Mouse (Mus musculus) midbrain, embryonic 14.5 days (tissue): ENCODE data around the gene Mif4gd. TPM values are rescaled to one million over a fixed set of nuclear protein-coding genes. Genes with fewer than 3 reads are reported as not detected.
A peak's percentile ranks its signal among the peaks of the same experiment; 100 is the strongest.

Experiments used
- ATAC-seq: fragments of 200-750 bp; cut with Nextera tagmentation; 2 replicates; pipeline ENCODE4 v1.8.0; 2017; ENCODE audit warnings: moderate number of reproducible peaks, moderate library complexity; ENCODE audit not compliant: low FRiP score, low TSS enrichment
- DNase-seq: peaks from one replicate; pipeline ENCODE4 v3.0.0-alpha.2; 2015
- H3K27ac ChIP-seq: fragments of 300-500 bp; sonication (generic); replicated peaks from 2 replicates; pipeline ENCODE4 v1.5.1; 2014; ENCODE audit warnings: mild to moderate bottlenecking, low read depth, low read length, moderate library complexity
- H3K27me3 ChIP-seq: fragments of 300-500 bp; sonication (generic); 2 replicates; pipeline ENCODE4 v1.6.1; 2014; ENCODE audit warnings: low read length, control low read depth, mixed read lengths; ENCODE audit not compliant: control insufficient read depth, insufficient read depth
- H3K36me3 ChIP-seq: fragments of 300-500 bp; sonication (generic); 2 replicates; pipeline ENCODE4 v1.6.1; 2014; ENCODE audit warnings: low read length, control low read depth; ENCODE audit not compliant: control insufficient read depth, insufficient read depth
- H3K4me1 ChIP-seq: fragments of 300-500 bp; sonication (generic); 2 replicates; pipeline ENCODE4 v1.6.1; 2014; ENCODE audit warnings: mild to moderate bottlenecking, antibody characterized with exemption, low read length, control low read depth; ENCODE audit not compliant: control insufficient read depth, insufficient read depth
- H3K4me2 ChIP-seq: fragments of 300-500 bp; sonication (generic); 2 replicates; pipeline ENCODE4 v1.6.1; 2014; ENCODE audit warnings: mild to moderate bottlenecking, low read length, moderate library complexity
- H3K4me3 ChIP-seq: fragments of 300-500 bp; sonication (generic); replicated peaks from 2 replicates; pipeline ENCODE4 v1.5.1; 2014; ENCODE audit warnings: low read depth, low read length
- H3K9ac ChIP-seq: fragments of 300-500 bp; sonication (generic); replicated peaks from 2 replicates; pipeline ENCODE4 v1.6.1; 2014; ENCODE audit warnings: mild to moderate bottlenecking, low read length, moderate library complexity
- H3K9me3 ChIP-seq: fragments of 300-500 bp; sonication (generic); 2 replicates; pipeline ENCODE4 v1.6.1; 2016; ENCODE audit warnings: low read length, control low read depth, mixed read lengths; ENCODE audit not compliant: control insufficient read depth
- WGBS: fragments of 180-500 bp; shearing (Covaris S2); extraction: QIAGEN DNeasy Blood & Tissue Kit; methylation state at CpG from one replicate; pipeline ENCODE4 v1.1.7; 2014; 5-methylcytosine and 5-hydroxymethylcytosine counted together
- polyA plus RNA-seq: library from polyadenylated mRNA; unstranded; fragments of >200 nt; fragmentation: Nextera tagmentation; extraction: Ambion mirVana; gene quantifications from 2 replicates; pipeline ENCODE4 v1.2.1, GENCODE M21; 2014

The Mif4gd gene
- 9.7 and 11.4 TPM in 2 replicates for polyA plus RNA-seq

DNA sequence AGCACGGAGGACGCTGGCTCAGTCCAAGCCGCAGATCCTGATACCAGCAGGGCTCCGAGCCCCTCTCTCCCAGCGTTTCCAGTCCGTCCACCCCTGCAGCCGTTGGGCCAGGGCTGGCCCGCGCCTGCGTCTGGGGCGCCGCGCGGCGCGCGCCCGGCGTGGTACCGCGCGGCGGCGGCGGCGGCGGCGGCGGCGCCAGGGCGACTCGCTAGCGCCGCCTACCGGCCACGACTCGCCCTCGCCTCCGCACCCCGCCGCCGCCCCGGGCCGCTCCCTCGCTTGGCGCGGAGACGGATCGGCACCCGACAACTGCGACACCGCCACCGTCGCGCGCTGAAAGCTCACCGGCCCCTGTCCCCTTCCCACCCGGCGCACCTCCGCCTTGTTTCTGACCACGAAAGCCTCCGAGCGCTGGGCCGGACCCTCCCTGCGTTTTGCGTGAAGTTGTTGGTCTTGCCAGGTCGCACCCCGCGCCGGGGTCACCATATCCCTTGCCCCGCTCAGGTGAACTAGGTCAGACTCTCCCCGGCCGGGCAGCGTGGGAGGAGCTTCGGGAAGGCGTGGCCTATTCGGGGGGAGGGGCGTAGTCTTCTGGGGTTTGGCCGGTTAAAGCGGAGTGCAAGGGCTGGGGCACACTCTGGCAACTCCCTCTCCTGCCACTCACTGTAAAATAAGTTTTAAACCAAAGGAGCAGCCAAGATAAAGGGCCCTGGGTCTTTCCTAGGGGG, at the start of gene Mif4gd:
TSS of gene Mif4gd (minus strand) at position 560 of the 728 bp plus-strand sequence.
- peak; percentile 80 for ATAC-seq
- under 1% methylated on average over 73 of the region's 80 CpGs for WGBS
- peaks cover 9% of the 10 kb centered on the region; the same call in 1 of the 2 replicates for H3K4me1 ChIP-seq

DNA sequence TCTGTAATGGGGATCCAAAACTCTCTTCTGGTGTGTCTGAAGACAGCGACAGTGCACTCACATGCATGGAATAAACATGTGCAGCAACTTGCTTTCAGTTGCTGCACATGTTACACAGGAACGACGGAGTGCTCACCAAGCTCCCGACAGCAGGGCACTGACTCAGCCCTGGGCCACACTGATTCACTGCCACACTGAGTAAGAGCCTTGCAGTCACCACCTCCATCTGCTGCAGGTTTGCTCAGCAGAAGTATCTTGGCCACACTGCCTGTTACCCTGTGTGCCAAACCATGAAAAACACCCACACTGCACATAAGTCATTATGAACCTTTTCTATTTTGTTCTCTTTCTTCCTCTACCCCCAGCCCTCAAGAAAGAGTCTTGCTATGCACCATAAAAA, 47.6 kb upstream of the Mif4gd start:
- ATAC-seq: no peak
- WGBS: 94% methylated on average over 4 of the region's 4 CpGs
- Histone ChIP-seq H3K4me3 (no peak overlapping the region), H3K9ac (no peak overlapping the region), H3K36me3 (peaks cover 3% of the 10 kb centered on the region; the same call in 1 of the 2 replicates), H3K9me3 (no peaks in the 10 kb centered on the region), H3K27me3 (no peaks in the 10 kb centered on the region), H3K27ac (no peak overlapping the region), H3K4me1 (no peaks in the 10 kb centered on the region), H3K4me2 (no peak overlapping the region)
- no peak for DNase-seq

More for the DNA sequence above, at the start of gene Mif4gd:
- peak; percentile 88 for DNase-seq
- Histone ChIP-seq H3K9me3 (no peaks in the 10 kb centered on the region), H3K36me3 (peaks cover 47% of the 10 kb centered on the region), H3K4me3 (peak within 1 kb of the TSS; percentile 52), H3K9ac (peak within 1 kb of the TSS; percentile 55), H3K27ac (peak within 1 kb of the TSS; percentile 73), H3K4me2 (peak within 1 kb of the TSS; percentile 92), H3K27me3 (no peaks in the 10 kb centered on the region)

DNA sequence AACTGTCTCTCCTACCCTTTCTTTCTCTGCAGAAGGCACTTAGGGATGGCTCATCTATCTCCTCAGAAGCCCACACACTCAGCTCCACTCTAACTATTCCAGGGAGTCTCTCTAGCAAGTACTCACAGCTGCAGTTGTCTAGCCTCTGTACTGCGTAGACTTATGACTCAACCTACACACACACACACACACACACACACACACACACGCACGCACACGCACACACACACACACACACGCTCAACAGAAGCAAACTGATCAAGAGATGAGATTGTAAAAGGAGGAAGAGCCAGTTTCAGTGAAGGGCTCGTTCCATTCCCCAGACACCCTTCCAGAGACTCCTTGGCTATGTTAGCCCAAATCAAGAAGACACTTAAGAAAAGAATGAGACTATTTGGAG, 45.8 kb upstream of the Mif4gd start:
- no peaks in the 10 kb centered on the region for H3K9me3 ChIP-seq
- no peak overlapping the region for H3K27ac ChIP-seq
- no peak for ATAC-seq
- H3K36me3 ChIP-seq: peaks cover 20% of the 10 kb centered on the region
- no peak overlapping the region for H3K4me2 ChIP-seq
- H3K4me3 ChIP-seq: no peak overlapping the region
- no peaks in the 10 kb centered on the region for H3K4me1 ChIP-seq
- no peak overlapping the region for H3K9ac ChIP-seq
- 93% methylated on average over 6 of the region's 6 CpGs for WGBS
- no peaks in the 10 kb centered on the region for H3K27me3 ChIP-seq
- no peak for DNase-seq

DNA sequence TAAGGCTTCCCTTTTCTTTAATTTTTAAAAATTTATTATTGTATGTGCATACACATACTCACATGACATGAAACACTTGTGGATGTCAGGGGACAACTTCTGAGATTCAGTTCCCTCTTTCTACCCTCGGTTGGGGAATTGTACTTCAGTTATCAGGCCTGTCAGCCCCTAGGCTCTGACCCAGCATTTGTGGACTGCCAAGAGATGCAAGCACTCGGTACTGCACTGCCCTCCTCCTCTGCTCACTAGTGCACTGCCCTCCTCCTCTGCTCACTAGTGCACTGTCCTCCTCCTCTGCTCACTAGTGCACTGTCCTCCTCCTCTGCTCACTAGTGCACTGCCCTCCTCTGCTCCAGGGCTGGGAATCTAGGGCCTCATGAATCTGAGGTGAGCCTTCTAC, 41.4 kb upstream of the Mif4gd start:
- DNase-seq (no peak), ATAC-seq (no peak)
- no peak overlapping the region for H3K27ac ChIP-seq
- no peak overlapping the region for H3K9ac ChIP-seq
- WGBS: 89% methylated on average over 2 of the region's 2 CpGs
- peaks cover 25% of the 10 kb centered on the region for H3K36me3 ChIP-seq
- no peaks in the 10 kb centered on the region for H3K27me3 ChIP-seq
- no peaks in the 10 kb centered on the region for H3K4me1 ChIP-seq
- H3K4me3 ChIP-seq: no peak overlapping the region
- no peaks in the 10 kb centered on the region for H3K9me3 ChIP-seq
- no peak overlapping the region for H3K4me2 ChIP-seq

DNA sequence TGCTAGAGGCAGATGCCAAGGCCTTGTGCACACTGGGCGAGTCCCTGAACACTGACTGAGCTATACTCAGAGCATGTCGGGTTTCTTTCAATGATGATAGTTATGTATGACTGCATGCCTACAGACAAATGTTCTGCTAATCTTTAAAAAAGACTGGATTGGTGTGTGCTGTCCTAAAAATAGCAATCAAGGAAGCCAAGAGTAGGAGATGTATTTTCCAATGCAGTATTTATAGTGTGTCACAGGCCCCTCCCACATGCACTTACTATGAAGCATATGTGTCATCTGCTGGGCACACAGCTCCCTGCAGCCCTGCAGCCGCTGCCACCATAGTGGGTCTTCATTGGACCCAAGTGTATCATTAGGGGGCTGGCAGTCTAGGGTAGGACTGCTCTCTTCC, 40.4 kb upstream of the Mif4gd start:
- H3K4me2 ChIP-seq: no peak overlapping the region
- peaks cover 25% of the 10 kb centered on the region for H3K36me3 ChIP-seq
- 95% methylated on average over 3 of the region's 3 CpGs for WGBS
- no peak overlapping the region for H3K27ac ChIP-seq
- H3K9me3 ChIP-seq: no peaks in the 10 kb centered on the region
- no peaks in the 10 kb centered on the region for H3K4me1 ChIP-seq
- no peak for ATAC-seq
- H3K4me3 ChIP-seq: no peak overlapping the region
- no peak overlapping the region for H3K9ac ChIP-seq
- no peak for DNase-seq
- no peaks in the 10 kb centered on the region for H3K27me3 ChIP-seq

DNA sequence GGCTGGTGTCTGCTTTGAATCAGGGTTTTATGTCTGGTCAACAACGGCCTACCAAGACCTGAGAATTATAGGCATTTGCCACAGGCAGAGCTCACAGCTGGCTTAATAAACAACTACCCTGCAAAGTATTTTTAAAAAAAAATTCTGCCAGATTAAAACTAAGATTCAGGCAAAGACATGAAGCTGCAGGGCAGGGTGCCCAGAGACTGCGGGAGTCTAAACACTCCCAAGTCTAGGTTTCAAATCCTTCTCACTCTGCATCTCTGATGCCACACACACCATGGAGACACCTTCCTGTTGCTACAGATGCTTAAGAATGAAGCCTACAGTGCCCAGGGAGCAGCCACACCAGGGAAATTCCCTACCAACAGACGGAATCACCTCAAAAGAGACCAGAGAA, 38.9 kb upstream of the Mif4gd start:
- no peak overlapping the region for H3K4me3 ChIP-seq
- H3K36me3 ChIP-seq: peaks cover 38% of the 10 kb centered on the region
- H3K27me3 ChIP-seq: no peaks in the 10 kb centered on the region
- H3K4me2 ChIP-seq: no peak overlapping the region
- no peak overlapping the region for H3K9ac ChIP-seq
- 93% methylated on average over 3 of the region's 3 CpGs for WGBS
- no peaks in the 10 kb centered on the region for H3K9me3 ChIP-seq
- DNase-seq (no peak), ATAC-seq (no peak)
- no peak overlapping the region for H3K27ac ChIP-seq
- H3K4me1 ChIP-seq: no peaks in the 10 kb centered on the region

DNA sequence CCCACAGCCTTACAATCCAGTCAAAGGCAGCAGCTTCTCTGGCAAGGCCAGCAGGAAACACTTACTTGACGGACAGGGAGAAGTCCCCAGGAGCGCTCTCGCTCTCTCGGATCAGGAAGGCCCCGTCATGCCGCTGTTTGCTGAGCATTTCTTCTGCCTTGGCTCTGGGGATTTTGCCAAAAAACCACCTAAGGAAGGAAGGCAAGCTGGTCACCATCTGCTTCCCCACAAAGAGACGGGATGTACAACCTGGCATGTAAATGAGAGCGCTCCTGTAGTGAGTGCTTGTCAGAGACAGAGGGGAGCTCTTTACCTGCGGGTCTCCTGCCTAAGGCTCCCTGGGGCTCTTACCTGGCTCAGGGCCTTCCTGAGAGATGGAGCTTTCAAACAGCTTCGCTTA, 36.9 kb upstream of the Mif4gd start:
- H3K9me3 ChIP-seq: no peaks in the 10 kb centered on the region

DNA sequence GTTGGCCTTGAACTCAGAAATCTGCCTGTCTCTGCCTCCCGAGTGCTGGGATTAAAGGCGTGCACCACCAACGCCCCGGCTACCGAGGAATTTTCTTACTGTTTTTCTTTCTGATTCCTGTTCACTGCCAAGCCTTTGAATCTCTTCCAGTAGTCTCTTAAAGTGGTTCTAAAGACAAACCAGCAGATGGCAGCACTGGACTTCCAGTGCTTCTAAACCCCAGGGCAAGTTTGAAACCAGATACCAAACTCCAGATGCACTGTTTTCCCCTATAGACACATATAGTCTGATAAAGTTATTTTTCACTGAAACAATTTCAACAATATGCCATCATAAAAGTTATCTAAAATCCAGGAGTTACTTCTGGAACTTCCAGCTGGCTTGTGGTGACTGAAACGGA, 34.7 kb upstream of the Mif4gd start:
- ATAC-seq (no peak), DNase-seq (peak; percentile 89)
- Histone ChIP-seq H3K9ac (no peak overlapping the region), H3K4me2 (no peak overlapping the region), H3K9me3 (no peaks in the 10 kb centered on the region), H3K27me3 (no peaks in the 10 kb centered on the region), H3K4me3 (no peak overlapping the region), H3K4me1 (no peaks in the 10 kb centered on the region), H3K36me3 (peaks cover 40% of the 10 kb centered on the region), H3K27ac (no peak overlapping the region)
- WGBS: 70% methylated on average over 6 of the region's 6 CpGs

More for the DNA sequence above, 36.9 kb upstream of the Mif4gd start:
- 46% methylated on average over 10 of the region's 10 CpGs for WGBS
- H3K27ac ChIP-seq: peak overlapping the region; percentile 1; the same call in 1 of the 2 replicates
- H3K36me3 ChIP-seq: peaks cover 41% of the 10 kb centered on the region
- DNase-seq (peak; percentile 15), ATAC-seq (no peak)
- no peaks in the 10 kb centered on the region for H3K4me1 ChIP-seq
- H3K4me2 ChIP-seq: no peak overlapping the region
- H3K4me3 ChIP-seq: no peak overlapping the region
- no peaks in the 10 kb centered on the region for H3K27me3 ChIP-seq
- H3K9ac ChIP-seq: no peak overlapping the region

DNA sequence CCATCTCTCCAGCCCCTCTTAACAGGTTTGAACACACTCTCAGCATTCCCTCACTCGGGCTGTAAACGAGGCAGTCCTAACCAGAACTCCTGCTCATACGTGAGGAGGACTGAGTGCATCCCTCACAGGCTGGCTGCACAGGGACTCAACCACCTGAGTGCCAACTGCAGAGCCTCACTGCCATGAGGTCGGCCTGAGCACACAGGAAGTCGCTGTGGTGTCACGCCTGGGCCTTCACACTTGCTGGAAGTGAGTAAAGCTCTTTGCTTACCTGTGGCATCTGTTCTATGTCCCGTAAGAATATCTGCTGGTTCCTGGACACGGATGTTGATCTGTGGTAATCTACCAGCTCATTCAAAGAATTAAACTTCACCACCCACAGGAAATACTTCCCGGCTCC, 33.7 kb upstream of the Mif4gd start:
- peaks cover 38% of the 10 kb centered on the region for H3K36me3 ChIP-seq
- no peak overlapping the region for H3K4me3 ChIP-seq
- no peak overlapping the region for H3K27ac ChIP-seq
- H3K27me3 ChIP-seq: no peaks in the 10 kb centered on the region
- DNase-seq: no peak
- no peak for ATAC-seq
- H3K9ac ChIP-seq: no peak overlapping the region
- no peaks in the 10 kb centered on the region for H3K4me1 ChIP-seq
- H3K4me2 ChIP-seq: no peak overlapping the region
- no peaks in the 10 kb centered on the region for H3K9me3 ChIP-seq
- WGBS: 95% methylated on average over 9 of the region's 9 CpGs
